Mouse (Mus musculus) MEL (cell line): ENCODE measurements around the gene Skor1. TPM values are rescaled to one million over a fixed set of nuclear protein-coding genes. Genes with fewer than 3 reads are reported as not detected.

Experiments
- DNase-seq: peaks from one replicate; pipeline ENCODE4 v3.0.0; 2011; ENCODE audit warnings: low read depth, low spot score
- H3K27ac ChIP-seq: 2 replicates; pipeline ENCODE4 v1.5.1; 2012; ENCODE audit warnings: low read depth, mild to moderate bottlenecking, control low read depth, low read length, moderate library complexity; ENCODE audit not compliant: control insufficient read depth
- H3K27me3 ChIP-seq, 2 experiments: fragments of 150-350 bp in 1 of 2; sonication (generic) in 1 of 2; 2 replicates each; pipeline ENCODE4 v1.6.1; 2012; ENCODE audit warnings: low read length in 2 of 2, mild to moderate bottlenecking in 2 of 2, improper control_type of control experiment in 1 of 2, moderate library complexity in 1 of 2; ENCODE audit not compliant: insufficient read depth in 2 of 2, control insufficient read depth in 1 of 2
- H3K36me3 ChIP-seq, 2 experiments: 2 replicates each; pipeline ENCODE4 v1.6.1; 2012 to 2014; ENCODE audit warnings: low read length in 2 of 2, improper control_type of control experiment in 1 of 2, inconsistent platforms in 1 of 2, mild to moderate bottlenecking in 1 of 2; ENCODE audit not compliant: insufficient read depth in 2 of 2, control insufficient read depth in 1 of 2
- H3K4me1 ChIP-seq, 2 experiments: fragments of 150-350 bp in 1 of 2; sonication (generic) in 1 of 2; 2 replicates each; pipeline ENCODE4 v1.6.1; 2012; ENCODE audit warnings: low read length in 2 of 2, improper control_type of control experiment in 1 of 2, mild to moderate bottlenecking in 1 of 2; ENCODE audit not compliant: insufficient read depth in 2 of 2, control insufficient read depth in 1 of 2
- H3K4me3 ChIP-seq, 2 experiments: fragments of 150-350 bp in 1 of 2; sonication (generic) in 1 of 2; 2 replicates each; pipeline ENCODE4 v1.5.1; 2012; ENCODE audit warnings: low read depth in 2 of 2, low read length in 2 of 2, mild to moderate bottlenecking in 2 of 2, moderate library complexity in 2 of 2, control low read depth in 1 of 2, improper control_type of control experiment in 1 of 2; ENCODE audit not compliant: control insufficient read depth in 1 of 2, insufficient read depth in 1 of 2
- H3K79me2 ChIP-seq: 2 replicates; pipeline ENCODE4 v1.6.1; 2012; ENCODE audit warnings: mild to moderate bottlenecking, low read length, moderate library complexity; ENCODE audit not compliant: control insufficient read depth, poor library complexity, insufficient read depth
- H3K9ac ChIP-seq: 2 replicates; pipeline ENCODE4 v1.6.1; 2012; ENCODE audit warnings: low read depth, mild to moderate bottlenecking, control low read depth, low read length, moderate library complexity; ENCODE audit not compliant: control insufficient read depth, poor library complexity, severe bottlenecking
- H3K9me3 ChIP-seq: fragments of 150-350 bp; sonication (generic); replicated peaks from 2 replicates; pipeline ENCODE4 v1.6.1; 2012; ENCODE audit warnings: mild to moderate bottlenecking, low read length, improper control_type of control experiment, moderate library complexity; ENCODE audit not compliant: insufficient read depth
- BHLHE40 ChIP-seq: IDR thresholded peaks from 2 replicates; pipeline ENCODE4 v1.6.1; 2012; ENCODE audit warnings: low read depth, mild to moderate bottlenecking, inconsistent platforms, low read length, improper control_type of control experiment, borderline replicate concordance
- CHD1 ChIP-seq: IDR thresholded peaks from 2 replicates; pipeline ENCODE4 v1.6.1; 2012; ENCODE audit warnings: low read depth, mild to moderate bottlenecking, inconsistent platforms, low read length, improper control_type of control experiment
- CHD2 ChIP-seq: IDR thresholded peaks from 2 replicates; pipeline ENCODE4 v1.6.1; 2011; ENCODE audit warnings: low read length, improper control_type of control experiment
- CTCF ChIP-seq, 3 experiments: IDR thresholded peaks in 2 of 3; conservative IDR thresholded peaks in 1 of 3; 2 replicates each; pipeline ENCODE4 v1.5.1; 2011 to 2012; ENCODE audit warnings: low read length in 3 of 3, low read depth in 2 of 3, mild to moderate bottlenecking in 2 of 3, improper control_type of control experiment in 1 of 3, inconsistent platforms in 1 of 3, mixed read lengths in 1 of 3, moderate library complexity in 1 of 3; ENCODE audit not compliant: control insufficient read depth in 1 of 3, insufficient read depth in 1 of 3, poor library complexity in 1 of 3, severe bottlenecking in 1 of 3
- E2F4 ChIP-seq: IDR thresholded peaks from 2 replicates; pipeline ENCODE4 v1.6.1; 2011; ENCODE audit warnings: low read depth, low read length, improper control_type of control experiment, borderline replicate concordance
- GABPA ChIP-seq: IDR thresholded peaks from 2 replicates; pipeline ENCODE4 v1.6.1; 2012; ENCODE audit warnings: low read depth, mild to moderate bottlenecking, inconsistent platforms, low read length, improper control_type of control experiment, moderate library complexity
- JUND ChIP-seq: IDR thresholded peaks from 2 replicates; pipeline ENCODE4 v1.6.1; 2011; ENCODE audit warnings: low read depth, mild to moderate bottlenecking, improper control_type of control experiment, low read length
- MAFK ChIP-seq: IDR thresholded peaks from 2 replicates; pipeline ENCODE4 v1.6.1; 2011; ENCODE audit warnings: low read depth, mild to moderate bottlenecking, low read length, improper control_type of control experiment, borderline replicate concordance
- MAZ ChIP-seq: IDR thresholded peaks from 2 replicates; pipeline ENCODE4 v1.6.1; 2012; ENCODE audit warnings: low read depth, mild to moderate bottlenecking, inconsistent platforms, low read length, improper control_type of control experiment
- MYB ChIP-seq: IDR thresholded peaks from 2 replicates; pipeline ENCODE4 v1.6.1; 2011; ENCODE audit warnings: mild to moderate bottlenecking, low read depth, low read length, improper control_type of control experiment
- MYC ChIP-seq: IDR thresholded peaks from 2 replicates; pipeline ENCODE4 v1.6.1; 2011; ENCODE audit warnings: low read depth, mild to moderate bottlenecking, low read length, improper control_type of control experiment, moderate library complexity
- NRF1 ChIP-seq: IDR thresholded peaks from 2 replicates; pipeline ENCODE4 v1.6.1; 2014; ENCODE audit warnings: low read depth, mild to moderate bottlenecking, inconsistent platforms, low read length, improper control_type of control experiment, moderate library complexity; ENCODE audit not compliant: poor library complexity, insufficient read depth, severe bottlenecking
- POLR2AphosphoS2 ChIP-seq: IDR thresholded peaks from 2 replicates; pipeline ENCODE4 v1.6.1; 2011; ENCODE audit warnings: low read length, improper control_type of control experiment
- POLR2AphosphoS5 ChIP-seq: IDR thresholded peaks from 2 replicates; pipeline ENCODE4 v1.6.1; 2012; ENCODE audit warnings: low read depth, borderline replicate concordance, mild to moderate bottlenecking, inconsistent platforms, low read length, moderate library complexity, mixed read lengths
- RCOR1 ChIP-seq: IDR thresholded peaks from 2 replicates; pipeline ENCODE4 v1.6.1; 2012; ENCODE audit warnings: low read depth, mild to moderate bottlenecking, inconsistent platforms, low read length, improper control_type of control experiment
- SIN3A ChIP-seq: IDR thresholded peaks from 2 replicates; pipeline ENCODE4 v1.6.1; 2012; ENCODE audit warnings: low read length, improper control_type of control experiment, inconsistent platforms
- TAL1 ChIP-seq: IDR thresholded peaks from 2 replicates; pipeline ENCODE4 v1.6.1; 2012; ENCODE audit warnings: mild to moderate bottlenecking, inconsistent platforms, low read length, moderate library complexity, mixed read lengths
- TBP ChIP-seq: IDR thresholded peaks from 2 replicates; pipeline ENCODE4 v1.8.0; 2011; ENCODE audit warnings: low read depth, low read length, improper control_type of control experiment
- TCF12 ChIP-seq: IDR thresholded peaks from 2 replicates; pipeline ENCODE4 v1.6.1; 2014; ENCODE audit warnings: low read depth, mild to moderate bottlenecking, inconsistent platforms, low read length, improper control_type of control experiment, moderate library complexity
- UBTF ChIP-seq: IDR thresholded peaks from 2 replicates; pipeline ENCODE4 v1.6.1; 2012; ENCODE audit warnings: low read depth, mild to moderate bottlenecking, inconsistent platforms, low read length, improper control_type of control experiment, moderate library complexity, borderline replicate concordance; ENCODE audit not compliant: insufficient read depth
- USF1 ChIP-seq: IDR thresholded peaks from 2 replicates; pipeline ENCODE4 v1.6.1; 2014; ENCODE audit warnings: low read depth, mild to moderate bottlenecking, inconsistent platforms, low read length, improper control_type of control experiment, moderate library complexity
- USF2 ChIP-seq, 2 experiments: IDR thresholded peaks; 2 replicates each; pipeline ENCODE4 v1.6.1; 2011 to 2012; ENCODE audit warnings: improper control_type of control experiment in 2 of 2, low read length in 2 of 2, borderline replicate concordance in 1 of 2, inconsistent platforms in 1 of 2, low read depth in 1 of 2, mild to moderate bottlenecking in 1 of 2; ENCODE audit not compliant: insufficient read depth in 1 of 2
- ZMIZ1 ChIP-seq: IDR thresholded peaks from 2 replicates; pipeline ENCODE4 v1.6.1; 2012; ENCODE audit warnings: low read depth, mild to moderate bottlenecking, inconsistent platforms, low read length, improper control_type of control experiment, moderate library complexity
- ZNF384 ChIP-seq: IDR thresholded peaks from 2 replicates; pipeline ENCODE4 v1.6.1; 2012; ENCODE audit warnings: low read depth, mild to moderate bottlenecking, inconsistent platforms, low read length, improper control_type of control experiment
- polyA plus RNA-seq, 2 experiments: library from polyadenylated mRNA; stranded (reverse) in 1 of 2; unstranded in 1 of 2; fragments of >175 nt in 1 of 2; fragments of >200 nt in 1 of 2; gene quantifications; 2 replicates each; pipeline versions ENCODE4 v1.2.1 to v1.2.4; 2012; ENCODE audit warnings: low replicate concordance in 2 of 2, low read depth in 1 of 2; ENCODE audit not compliant: insufficient read length in 2 of 2, insufficient read depth in 1 of 2, missing spikeins in 1 of 2
- total RNA-seq: library from RNA; depleted of rRNA; stranded (reverse); fragments of 300-350 nt; gene quantifications from 2 replicates; pipeline ENCODE4 v1.2.3, GENCODE M21; 2012

Gene Skor1
- total and polyA plus RNA-seq, 3 experiments: 0.06 TPM; not detected in 2

- TF ChIP-seq ZMIZ1 (no peak), SIN3A (no peak), ZNF384 (no peak), TAL1 (no peak), MYB (no peak), E2F4 (no peak), CHD1 (no peak), USF1 (no peak), NRF1 (no peak), MAZ (no peak), CTCF (IDR thresholded peaks at IDR 0.05 in 2 of 3, conservative IDR thresholded peaks at IDR 0.05 in 1 of 3; ENCODE audit: control insufficient read depth in 1 of 3, insufficient read depth in 1 of 3, low read depth in 2 of 3, low read length in 3 of 3, poor library complexity in 1 of 3, severe bottlenecking in 1 of 3) (no peak), BHLHE40 (no peak)
- Histone ChIP-seq H3K79me2 (no peaks in the 10 kb centered on the region), H3K27me3 (no peaks in the 10 kb centered on the region; a peak in 1 of 4 replicates), H3K36me3 (no peaks in the 10 kb centered on the region), H3K4me3 (no peak overlapping the region), H3K9ac (no peak overlapping the region), H3K27ac (no peak overlapping the region), H3K4me1 (no peaks in the 10 kb centered on the region), H3K9me3 (no peaks in the 10 kb centered on the region)
- DNase-seq: no peak
These were observed 7.0 kb downstream of the Skor1 start for GRCm38 (mm10) chr9:63141641-63142334.

GRCm38 (mm10) chr9:63140211-63140610, 8.6 kb downstream of the Skor1 start:
- H3K9ac ChIP-seq: no peak overlapping the region
- no peaks in the 10 kb centered on the region for H3K79me2 ChIP-seq
- H3K27me3 ChIP-seq: no peaks in the 10 kb centered on the region; a peak in 1 of 4 replicates
- no peaks in the 10 kb centered on the region for H3K9me3 ChIP-seq
- H3K4me3 ChIP-seq: no peak overlapping the region
- H3K36me3 ChIP-seq: no peaks in the 10 kb centered on the region
- peaks cover 0 to 3% of the 10 kb centered on the region in 2 experiments; a peak in 1 of 4 replicates for H3K4me1 ChIP-seq
- H3K27ac ChIP-seq: no peak overlapping the region
- no peak for DNase-seq
- no peak for TF ChIP-seq TCF12

GRCm38 (mm10) chr9:63139661-63140060, 9.1 kb downstream of the Skor1 start:
- Histone ChIP-seq H3K9me3 (no peaks in the 10 kb centered on the region), H3K4me1 (peaks cover 0 to 6% of the 10 kb centered on the region in 2 experiments; a peak in 1 of 4 replicates), H3K27ac (no peak overlapping the region), H3K79me2 (no peaks in the 10 kb centered on the region), H3K27me3 (no peaks in the 10 kb centered on the region; a peak in 1 of 4 replicates), H3K36me3 (no peaks in the 10 kb centered on the region), H3K9ac (no peak overlapping the region), H3K4me3 (no peak overlapping the region)
- DNase-seq: no peak
- TF ChIP-seq MYB (no peak), MYC (no peak), TBP (no peak), GABPA (no peak), POLR2AphosphoS2 (no peak), TCF12 (no peak), CTCF (IDR thresholded peaks at IDR 0.05 in 2 of 3, conservative IDR thresholded peaks at IDR 0.05 in 1 of 3; ENCODE audit: control insufficient read depth in 1 of 3, insufficient read depth in 1 of 3, low read depth in 2 of 3, low read length in 3 of 3, poor library complexity in 1 of 3, severe bottlenecking in 1 of 3) (no peak), POLR2AphosphoS5 (no peak), UBTF (no peak), NRF1 (no peak), USF2 (IDR thresholded peaks at IDR 0.05; ENCODE audit: borderline replicate concordance in 1 of 2, insufficient read depth in 1 of 2, low read depth in 1 of 2, low read length in 2 of 2) (no peak), ZMIZ1 (no peak), CHD2 (no peak), MAFK (no peak), JUND (no peak), RCOR1 (no peak)
